Mouse (Mus musculus) cortical plate, adult 2 months (tissue): ENCODE measurements around the gene 4931428L18Rik. TPM values are rescaled to one million over a fixed set of nuclear protein-coding genes. Genes with fewer than 3 reads are reported as not detected.

ENCODE experiments used
- H3K27ac ChIP-seq: fragments of 200-500 bp; 2 replicates; pipeline ENCODE4 v1.5.1; 2012; ENCODE audit warnings: low read length, control low read depth, inconsistent platforms; ENCODE audit not compliant: insufficient read depth
- H3K4me1 ChIP-seq: fragments of 200-500 bp; 2 replicates; pipeline ENCODE4 v1.6.1; 2011; ENCODE audit warnings: low read length; ENCODE audit not compliant: control insufficient read depth, insufficient read depth
- H3K4me3 ChIP-seq: fragments of 200-500 bp; 2 replicates; pipeline ENCODE4 v1.5.1; 2011; ENCODE audit warnings: mild to moderate bottlenecking, low read length, control low read depth; ENCODE audit not compliant: insufficient read depth
- CTCF ChIP-seq: fragments of 200-500 bp; IDR thresholded peaks from 2 replicates; pipeline ENCODE4 v1.5.1; 2011; ENCODE audit warnings: mild to moderate bottlenecking, control low read depth, low read length; ENCODE audit not compliant: insufficient read depth; ENCODE audit errors: extremely low read depth
- POLR2A ChIP-seq: fragments of 200-500 bp; IDR thresholded peaks from 2 replicates; pipeline ENCODE4 v1.6.1; 2011; ENCODE audit warnings: mild to moderate bottlenecking, low read length, control low read depth; ENCODE audit not compliant: insufficient read depth; ENCODE audit errors: extremely low read depth
- polyA plus RNA-seq: library from polyadenylated mRNA; depleted of rRNA; stranded (reverse); fragments of >200 nt; gene quantifications from 2 replicates; pipeline ENCODE4 v1.2.3, GENCODE M21; 2012; rRNA removed

Gene 4931428L18Rik
- polyA plus RNA-seq, 1 experiment, result not detected

DNA sequence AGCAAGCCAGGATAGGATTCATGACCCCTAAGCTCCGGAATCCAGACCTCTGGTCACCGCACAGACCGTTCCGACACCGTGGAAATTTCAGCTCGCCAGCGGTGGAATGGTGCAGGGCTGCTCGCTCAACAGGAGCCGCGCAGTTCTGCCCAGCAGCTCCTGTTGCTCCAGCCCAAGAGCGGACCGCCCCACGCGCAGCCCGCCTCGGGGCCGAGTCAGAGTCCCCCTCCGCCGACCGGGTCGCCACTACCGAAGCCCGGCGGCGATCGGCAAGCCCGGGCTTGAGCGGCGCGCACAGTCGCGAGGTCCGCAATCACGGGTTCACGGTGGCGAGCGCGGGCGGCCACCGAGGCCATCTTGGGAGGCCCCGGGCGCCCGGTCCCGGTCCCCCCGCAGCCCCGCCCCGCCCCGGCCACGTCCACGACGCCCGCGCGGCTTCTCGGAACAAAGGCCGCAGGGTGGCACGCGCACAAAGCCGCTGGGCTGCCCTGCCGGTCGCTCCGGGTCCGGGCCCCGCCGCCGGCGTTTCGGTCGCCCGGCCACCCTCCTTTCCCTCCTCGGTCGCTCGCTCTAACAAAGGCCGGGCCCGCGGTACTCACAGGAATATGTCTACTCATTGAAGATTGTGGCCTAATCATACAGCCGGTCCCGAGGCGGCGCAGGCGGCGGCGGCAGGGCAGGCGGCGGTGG, 273.4 kb downstream of the 4931428L18Rik start:
- H3K4me3 ChIP-seq, result peak overlapping the region; percentile 51
- no peak for TF ChIP-seq CTCF
- no peak for TF ChIP-seq POLR2A
- peak overlapping the region; percentile 99 for H3K27ac ChIP-seq
- H3K4me1 ChIP-seq, result peaks cover 2% of the 10 kb centered on the region; the same call in 1 of the 2 replicates

DNA sequence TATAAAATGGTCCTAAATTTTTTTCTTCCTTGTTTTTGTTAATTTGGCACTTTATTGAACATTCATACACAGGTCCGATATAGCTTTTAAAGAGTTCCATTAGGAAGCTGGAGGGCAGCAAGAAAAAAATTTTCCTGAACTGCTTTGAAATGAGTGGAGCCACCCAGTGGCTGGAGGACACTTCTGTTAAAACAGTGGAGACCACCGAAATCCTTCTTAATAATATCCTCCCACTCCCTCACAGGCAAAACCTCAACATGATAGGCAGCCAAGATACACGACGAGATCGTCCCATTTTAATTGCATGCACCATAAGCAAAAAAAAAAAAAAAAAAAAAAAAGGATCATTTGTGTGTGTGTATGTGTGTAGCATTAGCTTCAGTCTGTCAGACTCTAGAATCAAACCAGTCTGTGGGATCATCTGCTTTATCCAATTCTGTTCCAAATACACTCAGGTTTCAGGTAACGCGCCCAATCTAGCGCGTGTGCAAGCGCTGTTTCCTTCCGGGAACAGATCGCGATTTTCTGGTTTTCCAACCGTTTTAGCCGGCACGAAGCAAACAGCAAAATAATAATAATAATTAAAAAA, 274.0 kb downstream of the 4931428L18Rik start:
- TF ChIP-seq POLR2A, result no peak
- TF ChIP-seq CTCF, result peak; percentile 21; the same call in 1 of the 2 replicates
- peak overlapping the region; percentile 99; the same call in 1 of the 2 replicates for H3K27ac ChIP-seq
- H3K4me3 ChIP-seq, result peak overlapping the region; percentile 51
- H3K4me1 ChIP-seq, result peaks cover 2% of the 10 kb centered on the region; the same call in 1 of the 2 replicates

Other genes starting within 250 kb of the 4931428L18Rik start
- gene AC153137.1, start 244.7 kb downstream of the 4931428L18Rik start, polyA plus RNA-seq, result not detected in 2 replicates
- not detected in 2 replicates for gene Lgsn, start 46.3 kb downstream of the 4931428L18Rik start, polyA plus RNA-seq
- gene Pih1d3, start 154 bp upstream of the 4931428L18Rik start, polyA plus RNA-seq, result not detected in 2 replicates